Mouse (Mus musculus) T-helper 1 cell (primary cell): ENCODE measurements around the gene Psmb3.
"Not testable (repeated sequence)": the region's sequence is repeated elsewhere in the genome, so short reads cannot be mapped to it uniquely, and the experiment has no call there.

ENCODE experiments used
- in situ Hi-C: fragments of 300-600 bp; cut with MboI, MseI; formaldehyde crosslinking; loops from one replicate; pipeline ENCODE4 v1.15.1; 2025; ENCODE audit warnings: high pct_unique_total_duplicates

The Psmb3 gene

DNA sequence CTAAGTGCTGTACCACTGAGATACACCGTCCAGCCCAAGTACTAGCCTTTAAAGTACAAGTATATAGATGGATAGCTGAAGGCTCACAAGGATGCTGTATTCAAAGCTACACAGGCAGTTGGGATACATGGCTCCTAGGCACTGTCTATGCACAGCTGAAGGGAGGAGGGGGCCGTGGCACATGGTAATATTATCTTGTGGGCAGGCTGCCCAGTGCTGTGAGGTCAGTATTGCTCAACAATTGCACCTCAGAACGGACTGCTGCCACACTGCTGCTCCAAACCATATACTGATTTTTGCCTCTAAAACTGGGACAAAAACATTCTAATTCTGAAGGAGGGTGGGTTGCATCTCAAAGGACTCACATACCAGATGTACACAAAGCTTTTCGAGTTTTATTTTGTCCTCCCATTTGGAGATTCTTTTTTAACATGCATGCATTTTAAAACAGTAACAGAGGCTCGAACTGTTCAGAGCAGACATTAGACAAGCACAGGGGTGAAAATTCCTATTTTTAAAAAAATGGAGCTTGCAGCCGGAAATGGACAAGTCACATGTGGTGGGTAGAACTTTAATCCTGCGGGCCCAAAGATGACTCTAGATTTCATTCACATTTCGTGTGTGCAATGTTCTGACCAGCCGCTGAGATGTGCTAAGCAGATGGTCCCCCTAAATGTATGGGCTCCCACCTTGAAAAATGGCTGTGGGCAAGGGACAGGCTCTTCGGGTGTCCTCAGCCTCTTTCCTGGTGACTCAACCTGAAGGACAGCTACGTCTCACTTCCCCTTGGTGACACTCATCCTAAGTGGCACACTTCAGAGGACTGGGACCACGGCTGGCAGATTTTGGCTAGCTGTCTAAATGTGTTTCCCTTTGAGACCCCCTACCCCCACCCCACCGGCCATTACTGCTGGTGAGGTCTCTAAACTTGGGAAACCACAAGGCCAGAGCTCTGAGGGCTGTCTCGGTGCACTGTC lies 11.9 kb downstream of the Psmb3 start:
- in situ Hi-C loops, result no loop called here

DNA sequence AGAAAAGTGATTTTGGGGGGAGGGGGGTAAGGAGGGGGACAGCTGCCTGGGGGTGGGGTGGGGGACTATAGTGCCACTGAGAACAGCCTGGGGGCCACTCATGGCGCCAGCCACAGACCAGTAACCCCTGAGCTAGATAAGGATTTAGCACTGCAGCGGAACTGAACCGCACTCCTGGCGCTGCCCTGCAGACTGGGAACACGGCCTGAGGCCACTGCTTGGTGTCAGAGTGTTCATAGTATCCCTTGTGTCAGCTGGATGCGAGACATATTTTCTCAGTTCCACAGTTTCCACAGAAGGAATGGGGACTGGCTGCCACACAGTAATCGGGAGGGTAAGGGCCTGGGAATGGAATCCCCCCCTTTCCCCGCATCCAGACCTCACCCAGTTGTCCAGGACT lies 12.8 kb downstream of the Psmb3 start:
- in situ Hi-C loops, result no loop called here

GRCm38 (mm10) chr11:97717369-97718280 lies 14.4 kb downstream of the Psmb3 start:
- in situ Hi-C loops, result no loop called here

DNA sequence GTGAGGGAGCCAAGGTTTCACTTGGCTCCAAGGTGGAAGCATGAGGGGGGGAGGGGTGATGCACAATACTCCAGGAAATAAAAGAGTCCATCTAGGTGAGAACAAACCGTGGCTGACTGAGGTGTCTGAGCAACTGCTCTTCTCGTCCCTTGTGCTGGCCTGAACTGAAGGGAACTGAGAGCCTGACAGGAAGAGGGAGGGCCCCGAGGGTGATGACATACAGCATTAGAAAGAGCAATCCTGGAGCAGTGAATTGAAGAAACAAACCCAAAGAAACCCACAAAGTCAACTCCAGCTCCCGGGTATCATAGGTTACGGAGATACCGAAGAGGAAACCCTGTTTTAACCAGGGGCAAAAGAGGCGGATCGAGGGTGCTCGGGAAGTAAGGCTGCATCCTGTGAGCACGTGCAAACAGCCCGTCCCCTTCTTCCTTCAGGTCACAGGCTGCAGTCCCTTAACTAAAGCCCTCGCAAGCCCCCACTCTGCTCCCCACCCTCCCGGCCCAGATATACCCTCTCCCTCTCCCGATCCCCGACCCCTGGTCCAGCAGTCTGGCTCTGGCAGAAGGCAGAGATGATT lies 15.2 kb downstream of the Psmb3 start:
- in situ Hi-C loops, result no loop called here

DNA sequence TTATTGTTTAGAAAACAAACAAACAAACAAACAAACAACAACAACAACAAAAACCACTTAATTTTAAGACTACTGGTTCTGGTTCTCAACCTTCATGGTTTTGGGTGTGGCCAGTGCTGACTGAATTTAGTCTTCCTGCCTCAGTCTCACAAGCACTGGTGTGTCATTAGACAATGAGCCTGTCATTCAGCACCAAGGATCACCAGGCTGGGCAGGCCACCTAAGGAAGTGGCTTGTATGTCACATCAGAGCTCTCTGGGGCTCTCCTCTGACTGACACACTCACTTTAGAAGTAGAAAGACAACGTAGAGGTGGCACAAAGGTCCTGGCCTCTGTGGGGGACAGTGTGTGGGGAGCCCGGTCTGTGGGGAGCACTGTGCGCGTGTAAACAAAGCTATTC lies 15.8 kb downstream of the Psmb3 start:
- in situ Hi-C loops, result no loop called here

DNA sequence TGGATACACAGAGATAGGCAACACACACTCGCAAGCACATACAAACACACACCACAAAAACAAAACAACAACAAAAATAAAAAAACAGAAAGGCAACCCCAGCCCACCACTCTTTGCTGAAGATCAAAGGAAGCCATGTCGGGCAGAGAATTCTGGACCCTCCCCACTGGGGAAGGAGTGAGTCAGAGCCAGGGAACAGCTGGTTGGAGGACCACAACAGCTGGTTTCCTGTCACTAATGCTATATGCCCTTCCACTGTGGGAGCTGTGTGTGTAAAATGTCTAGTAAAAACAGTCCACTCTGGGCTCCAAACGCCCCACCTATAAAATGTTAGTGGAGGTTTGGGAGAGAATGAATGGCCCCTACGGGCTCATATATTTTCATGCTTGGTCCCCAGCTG lies 18.1 kb downstream of the Psmb3 start:
- in situ Hi-C loops, result no loop called here

GRCm38 (mm10) chr11:97723709-97724108 lies 20.5 kb downstream of the Psmb3 start:
- in situ Hi-C loops, result no loop called here

DNA sequence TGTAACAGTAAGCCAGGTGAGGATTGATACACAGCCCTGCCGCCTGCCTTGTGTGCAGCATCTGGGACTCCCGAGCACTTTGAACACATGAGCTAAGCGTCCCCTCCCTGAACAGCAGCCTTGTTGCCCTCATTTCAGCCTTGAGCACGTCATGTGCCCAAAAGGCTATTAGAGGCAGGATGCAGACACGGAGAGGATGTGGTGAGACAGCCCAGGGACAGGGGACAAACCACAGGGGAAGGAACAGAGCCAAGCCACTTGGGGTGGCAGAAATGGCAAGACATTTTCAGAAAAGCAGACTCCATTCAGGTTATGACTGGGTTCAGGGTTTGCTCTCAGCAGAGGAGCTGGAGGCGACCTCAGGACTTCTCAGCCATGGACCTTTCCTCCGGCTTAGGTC lies 25.1 kb downstream of the Psmb3 start:
- in situ Hi-C loops, result no loop called here

GRCm38 (mm10) chr11:97728730-97729129 lies 25.5 kb downstream of the Psmb3 start:
- in situ Hi-C loops, result no loop called here

DNA sequence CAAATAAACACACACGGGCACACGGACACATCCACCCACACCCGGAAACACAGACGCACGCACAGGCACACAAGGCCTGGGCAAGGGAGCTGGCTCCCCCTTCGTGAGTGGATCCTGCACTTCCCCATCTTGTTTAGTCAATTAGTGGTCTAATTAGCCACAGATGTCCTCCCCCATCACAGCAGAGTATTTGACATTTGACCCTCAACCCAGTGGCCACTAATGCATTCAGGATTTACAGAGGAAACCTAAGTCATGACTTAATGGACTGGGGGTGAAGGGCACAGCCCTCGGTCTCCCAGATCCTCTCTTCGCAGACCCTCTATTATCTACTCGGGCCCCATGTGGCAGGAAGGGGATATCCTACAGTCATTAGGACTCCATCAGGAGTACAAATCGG lies 30.5 kb downstream of the Psmb3 start:
- in situ Hi-C loops, result no loop called here

GRCm38 (mm10) chr11:97734810-97735209 lies 31.6 kb downstream of the Psmb3 start:
- in situ Hi-C loops, result not testable (repeated sequence)

GRCm38 (mm10) chr11:97736645-97737044 lies 33.4 kb downstream of the Psmb3 start:
- in situ Hi-C loops, result no loop called here

DNA sequence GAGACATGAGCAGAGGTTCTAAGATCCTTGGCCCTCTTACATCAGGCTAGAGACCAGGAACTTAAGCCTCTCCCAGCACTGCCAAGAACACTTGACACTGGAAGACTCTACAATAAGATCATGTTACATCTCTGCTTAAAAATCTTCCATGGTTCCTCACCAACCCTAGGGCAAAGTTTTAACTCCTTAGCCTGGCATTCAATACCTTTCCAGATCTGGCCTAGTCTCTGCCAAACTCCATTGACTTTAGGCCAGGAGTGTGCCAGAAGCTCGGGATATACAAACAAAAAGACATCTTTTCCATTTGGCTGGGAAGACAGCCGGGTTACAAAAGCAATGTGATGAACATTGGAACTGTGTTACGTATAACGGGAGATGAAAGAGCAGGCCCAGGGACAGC lies 34.4 kb downstream of the Psmb3 start:
- in situ Hi-C loops, result no loop called here

DNA sequence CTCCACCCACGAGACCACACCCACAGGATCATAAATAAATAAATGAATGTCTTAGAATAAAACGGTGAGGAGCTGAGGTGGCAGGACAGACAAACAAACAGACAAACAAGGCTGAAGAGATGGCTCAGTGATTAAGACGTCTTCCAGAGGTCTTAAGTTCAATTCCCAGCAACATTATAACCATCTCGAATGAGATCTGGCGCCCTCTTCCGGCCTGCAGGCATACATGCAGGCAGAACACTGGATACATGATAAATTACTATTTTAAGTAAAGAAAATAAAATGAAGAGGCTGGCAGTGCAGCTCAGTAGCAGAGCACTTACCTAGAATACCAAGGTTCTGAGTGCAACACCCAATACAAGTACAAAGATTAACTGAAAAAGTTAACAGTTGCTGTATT lies 35.5 kb downstream of the Psmb3 start:
- in situ Hi-C loops, result no loop called here

- in situ Hi-C loops, result no loop called here
Measured at GRCm38 (mm10) chr11:97739155-97739554, 36.0 kb downstream of the Psmb3 start.

- in situ Hi-C loops, result loop anchor here (5.0 kb wide), 1 partner anchor 38 kb away; the partner anchor contains the start of genes Pcgf2 and Psmb3
Measured at GRCm38 (mm10) chr11:97740190-97740589, 37.0 kb downstream of the Psmb3 start.

DNA sequence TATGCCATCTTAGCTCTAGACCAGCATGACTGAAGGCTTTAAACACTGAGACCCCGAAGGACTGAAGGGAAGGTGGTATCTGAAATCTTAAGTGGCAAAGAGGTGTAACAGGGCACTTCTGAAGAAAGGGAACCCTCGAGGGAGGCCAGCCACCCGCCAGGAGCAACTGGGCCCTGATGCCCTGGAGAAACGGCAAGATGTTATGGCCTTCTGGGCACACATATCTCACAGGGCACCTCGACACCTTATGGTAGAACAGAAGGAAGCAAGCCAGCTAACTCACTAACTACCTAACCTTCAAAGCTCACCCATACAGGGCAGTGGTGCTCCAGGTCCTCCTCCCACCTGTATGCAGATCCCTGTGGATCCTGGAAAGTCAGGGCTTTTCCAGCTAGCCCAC lies 39.0 kb downstream of the Psmb3 start:
- in situ Hi-C loops, result loop anchor here (5.0 kb wide), 1 partner anchor 40 kb away; the partner anchor contains the start of genes Pcgf2 and Psmb3

DNA sequence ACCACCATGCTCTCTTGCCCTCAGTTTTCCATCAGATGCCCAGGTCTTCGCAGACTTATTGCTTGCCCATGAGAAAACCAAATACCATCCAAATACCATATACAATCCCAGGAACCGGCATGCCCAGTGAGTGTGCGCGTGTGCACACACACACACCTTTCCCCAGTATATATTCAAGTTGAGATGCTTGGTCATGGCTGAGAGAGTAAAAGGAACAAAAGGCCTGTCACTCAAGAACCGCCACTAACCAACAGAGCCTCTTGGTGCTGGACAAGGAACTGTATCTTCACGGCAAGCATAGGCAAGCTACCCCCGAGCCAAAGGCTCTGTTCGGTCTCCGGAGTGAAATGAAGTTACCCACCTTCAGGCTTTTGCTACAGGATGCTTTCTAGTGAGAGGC lies 39.4 kb downstream of the Psmb3 start:
- in situ Hi-C loops, result loop anchor here (5.0 kb wide), 1 partner anchor 40 kb away; the partner anchor contains the start of genes Pcgf2 and Psmb3

- in situ Hi-C loops, result loop anchor here (5.0 kb wide), 1 partner anchor 41 kb away; the partner anchor contains the start of genes Pcgf2 and Psmb3
Measured at GRCm38 (mm10) chr11:97743423-97743822, 40.2 kb downstream of the Psmb3 start.

DNA sequence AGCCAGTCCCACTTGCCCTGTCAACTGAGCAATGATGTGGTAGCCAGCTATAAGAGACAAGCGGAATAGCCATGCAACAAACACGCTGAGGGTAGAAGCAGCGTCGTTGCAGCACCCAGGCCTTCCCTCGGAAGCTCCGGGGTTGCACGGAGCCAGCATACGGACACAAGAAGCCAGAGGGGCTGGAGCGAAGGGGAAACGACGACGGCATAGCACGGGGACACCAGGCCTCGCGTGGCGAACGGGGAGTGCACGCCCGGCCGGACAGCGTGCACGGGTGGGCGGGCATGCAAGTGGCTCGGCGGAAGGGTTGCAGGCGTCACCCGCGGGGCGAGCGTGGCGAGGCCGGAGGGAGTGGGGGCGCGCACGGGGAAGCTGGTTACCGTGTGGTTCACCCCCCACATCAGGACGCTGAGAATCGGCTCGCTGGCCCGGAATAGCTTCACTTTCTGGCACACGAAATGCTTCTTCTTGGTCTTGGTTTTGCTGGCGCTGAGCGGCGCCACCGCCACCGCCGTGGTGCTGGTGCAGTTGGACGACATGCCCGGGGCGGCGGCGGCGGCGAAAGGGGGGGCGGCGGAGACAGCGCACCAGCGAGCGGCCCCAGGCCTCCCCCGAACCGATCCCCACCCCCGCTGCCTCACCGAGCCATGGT lies 41.0 kb downstream of the Psmb3 start, which contains the start of gene Pip4k2b:
Pip4k2b (minus strand) TSS at position 642 of the 655 bp plus-strand sequence.
- in situ Hi-C loops, result loop anchor here (5.0 kb wide), 1 partner anchor 42 kb away; the partner anchor contains the start of genes Pcgf2 and Psmb3
